Mouse (Mus musculus) embryonic facial prominence, embryonic 11.5 days (tissue): Measurements from ENCODE around the gene Acy3. TPM values are rescaled to one million over a fixed set of nuclear protein-coding genes. Genes with fewer than 3 reads are reported as not detected.

Source experiments
- ATAC-seq: fragments of 200-750 bp; cut with Nextera tagmentation; replicated peaks from 2 replicates; pipeline ENCODE4 v1.8.0; 2017; ENCODE audit warnings: low read depth; ENCODE audit not compliant: insufficient number of reproducible peaks, low FRiP score, low TSS enrichment
- DNase-seq: peaks from one replicate; pipeline ENCODE4 v3.0.0-alpha.2; 2015; ENCODE audit warnings: low spot score
- H3K27ac ChIP-seq: fragments of 300-500 bp; sonication (generic); replicated peaks from 2 replicates; pipeline ENCODE4 v1.5.1; 2014; ENCODE audit warnings: mild to moderate bottlenecking, low read depth, low read length, control low read depth
- H3K27me3 ChIP-seq: fragments of 300-500 bp; sonication (generic); 2 replicates; pipeline ENCODE4 v1.6.1; 2014; ENCODE audit warnings: mild to moderate bottlenecking, low read length, moderate library complexity, mixed read lengths; ENCODE audit not compliant: control insufficient read depth, insufficient read depth
- H3K36me3 ChIP-seq: fragments of 300-500 bp; sonication (generic); replicated peaks from 2 replicates; pipeline ENCODE4 v1.6.1; 2014; ENCODE audit warnings: low read depth, mild to moderate bottlenecking, low read length, moderate library complexity, mixed read lengths; ENCODE audit not compliant: control insufficient read depth, insufficient read depth
- H3K4me1 ChIP-seq: fragments of 300-500 bp; sonication (generic); 2 replicates; pipeline ENCODE4 v1.6.1; 2014; ENCODE audit warnings: low read length, mixed read lengths; ENCODE audit not compliant: control insufficient read depth, insufficient read depth
- H3K4me2 ChIP-seq: fragments of 300-500 bp; sonication (generic); 2 replicates; pipeline ENCODE4 v1.6.1; 2014; ENCODE audit warnings: low read depth, mild to moderate bottlenecking, control low read depth, low read length, moderate library complexity
- H3K4me3 ChIP-seq: fragments of 300-500 bp; sonication (generic); 2 replicates; pipeline ENCODE4 v1.5.1; 2014; ENCODE audit warnings: low read depth, low read length, control low read depth
- H3K9ac ChIP-seq: fragments of 300-500 bp; sonication (generic); replicated peaks from 2 replicates; pipeline ENCODE4 v1.6.1; 2014; ENCODE audit warnings: mild to moderate bottlenecking, control low read depth, low read length
- H3K9me3 ChIP-seq: fragments of 300-500 bp; sonication (generic); replicated peaks from 2 replicates; pipeline ENCODE4 v1.6.1; 2016; ENCODE audit warnings: mild to moderate bottlenecking, low read length, inconsistent platforms, mixed read lengths; ENCODE audit not compliant: control insufficient read depth
- WGBS: fragments of 180-500 bp; shearing (Covaris S2); extraction: QIAGEN DNeasy Blood & Tissue Kit; methylation state at CpG from one replicate; pipeline ENCODE4 v1.1.7; 2014; 5-methylcytosine and 5-hydroxymethylcytosine counted together
- polyA plus RNA-seq: library from polyadenylated mRNA; unstranded; fragments of >200 nt; fragmentation: Nextera tagmentation; extraction: Ambion mirVana; gene quantifications from 2 replicates; pipeline ENCODE4 v1.2.1, GENCODE M21; 2014

Gene Acy3
- polyA plus RNA-seq, 1 experiment from 2014 or later, result 2.3 TPM

DNA sequence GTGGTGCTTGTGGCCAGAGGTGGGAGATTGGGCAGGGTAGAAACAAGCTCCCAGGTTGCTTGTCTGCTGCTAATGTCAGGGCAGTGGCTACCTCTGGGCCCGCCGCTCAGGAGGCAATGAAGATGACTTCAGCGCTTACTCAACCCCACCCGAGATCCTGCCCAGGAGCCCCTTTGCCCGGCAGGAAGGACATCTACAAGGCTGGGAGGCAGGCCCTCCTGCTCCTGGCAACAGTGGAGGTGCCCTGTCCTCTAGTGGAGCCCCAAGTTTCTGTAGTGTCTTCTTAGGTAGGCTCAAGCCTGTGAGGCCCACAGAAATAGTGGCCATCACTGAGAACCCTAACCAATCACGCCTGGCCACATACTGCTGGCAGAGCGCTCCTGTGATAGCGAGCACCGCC lies 18.7 kb downstream of the Acy3 start:
- WGBS, result 82% methylated on average over 9 of the region's 9 CpGs
- H3K36me3 ChIP-seq, result peaks cover 10% of the 10 kb centered on the region
- H3K9ac ChIP-seq, result no peak overlapping the region
- no peak overlapping the region for H3K27ac ChIP-seq
- H3K4me1 ChIP-seq, result peaks cover 4% of the 10 kb centered on the region; the same call in 1 of the 2 replicates
- ATAC-seq (no peak), DNase-seq (no peak)
- H3K9me3 ChIP-seq, result no peaks in the 10 kb centered on the region
- no peak overlapping the region for H3K4me3 ChIP-seq
- H3K27me3 ChIP-seq, result no peaks in the 10 kb centered on the region
- no peak overlapping the region for H3K4me2 ChIP-seq

DNA sequence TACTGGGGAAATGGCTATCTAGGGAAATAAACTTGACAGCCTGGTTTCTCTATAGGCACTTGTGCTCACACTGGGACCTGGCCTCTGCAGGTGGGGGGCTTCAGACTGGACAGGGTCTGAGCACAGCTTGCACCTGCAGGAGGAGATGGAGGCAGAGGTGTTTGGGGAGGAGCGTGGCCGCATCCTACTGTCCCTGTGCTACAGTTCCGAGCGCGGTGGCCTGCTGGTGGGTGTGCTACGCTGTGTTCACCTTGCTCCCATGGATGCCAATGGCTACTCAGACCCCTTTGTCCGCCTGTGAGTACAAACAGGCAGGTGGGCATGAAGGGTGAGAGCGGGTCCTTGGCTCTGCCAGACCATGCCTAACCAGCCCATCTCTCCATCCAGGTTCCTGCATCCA lies 19.6 kb downstream of the Acy3 start:
- no peak overlapping the region for H3K4me2 ChIP-seq
- DNase-seq, result no peak
- no peak overlapping the region for H3K9ac ChIP-seq
- no peaks in the 10 kb centered on the region for H3K27me3 ChIP-seq
- peaks cover 10% of the 10 kb centered on the region for H3K36me3 ChIP-seq
- H3K4me3 ChIP-seq, result no peak overlapping the region
- WGBS, result 90% methylated on average over 8 of the region's 8 CpGs
- no peak overlapping the region for H3K27ac ChIP-seq
- no peak for ATAC-seq
- H3K9me3 ChIP-seq, result no peaks in the 10 kb centered on the region
- H3K4me1 ChIP-seq, result peaks cover 3% of the 10 kb centered on the region; the same call in 1 of the 2 replicates

DNA sequence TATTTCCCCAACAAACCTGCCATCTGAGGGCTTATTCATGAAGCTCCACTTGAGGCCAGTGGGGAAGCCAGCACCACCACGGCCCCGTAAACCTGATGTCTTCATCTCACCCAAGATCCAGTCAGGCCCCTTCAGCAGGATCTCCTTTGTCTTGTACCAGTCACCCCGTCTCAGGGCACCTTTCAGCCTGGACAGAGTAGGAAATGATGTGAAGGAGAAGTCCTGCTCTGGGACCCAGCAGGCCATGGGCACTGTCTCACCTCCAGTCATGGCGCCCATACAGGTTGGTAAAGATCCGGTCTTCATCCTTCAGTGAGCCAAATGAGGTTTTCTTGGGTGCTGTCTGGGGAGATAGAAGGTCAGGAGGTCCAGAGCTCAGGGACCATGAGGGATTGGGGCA lies 24.7 kb downstream of the Acy3 start:
- WGBS, result 94% methylated on average over 5 of the region's 5 CpGs
- Histone ChIP-seq H3K9ac (no peak overlapping the region), H3K36me3 (peaks cover 6% of the 10 kb centered on the region), H3K4me1 (no peaks in the 10 kb centered on the region; the same call in 1 of the 2 replicates), H3K9me3 (no peaks in the 10 kb centered on the region), H3K27me3 (no peaks in the 10 kb centered on the region), H3K4me3 (no peak overlapping the region), H3K27ac (no peak overlapping the region), H3K4me2 (no peak overlapping the region)
- DNase-seq (no peak), ATAC-seq (no peak)

GRCm38 (mm10) chr19:4012432-4013022 lies 26.2 kb downstream of the Acy3 start, which contains the start of gene Ndufv1:
Gene Ndufv1, minus strand, starts transcription at chr19:4012806.
- Histone ChIP-seq H3K4me3 (peak within 1 kb of the TSS; percentile 76), H3K9me3 (no peaks in the 10 kb centered on the region), H3K4me1 (no peaks in the 10 kb centered on the region; the same call in 1 of the 2 replicates), H3K27me3 (no peaks in the 10 kb centered on the region), H3K4me2 (peak within 1 kb of the TSS; percentile 52), H3K9ac (peak within 1 kb of the TSS; percentile 69), H3K36me3 (peaks cover 3% of the 10 kb centered on the region), H3K27ac (no peak within 1 kb of the TSS)
- ATAC-seq (peak; percentile 98), DNase-seq (peak; percentile 100)
- WGBS, result under 1% methylated on average over 45 of the region's 45 CpGs

GRCm38 (mm10) chr19:4013066-4013465 lies 26.7 kb downstream of the Acy3 start:
- DNase-seq (peak; percentile 6), ATAC-seq (peak; percentile 30)
- H3K27ac ChIP-seq, result no peak overlapping the region
- H3K9me3 ChIP-seq, result no peaks in the 10 kb centered on the region
- H3K4me2 ChIP-seq, result peak overlapping the region; percentile 43
- no peaks in the 10 kb centered on the region for H3K27me3 ChIP-seq
- H3K4me3 ChIP-seq, result peak overlapping the region; percentile 76
- peak overlapping the region; percentile 58 for H3K9ac ChIP-seq
- H3K4me1 ChIP-seq, result no peaks in the 10 kb centered on the region; the same call in 1 of the 2 replicates
- H3K36me3 ChIP-seq, result peaks cover 3% of the 10 kb centered on the region
- WGBS, result 17% methylated on average over 9 of the region's 9 CpGs

GRCm38 (mm10) chr19:4014802-4015201 lies 28.4 kb downstream of the Acy3 start:
- no peaks in the 10 kb centered on the region for H3K9me3 ChIP-seq
- ATAC-seq (no peak), DNase-seq (no peak)
- H3K4me2 ChIP-seq, result no peak overlapping the region
- no peaks in the 10 kb centered on the region for H3K27me3 ChIP-seq
- H3K36me3 ChIP-seq, result peaks cover under 1% of the 10 kb centered on the region
- H3K9ac ChIP-seq, result no peak overlapping the region
- H3K4me1 ChIP-seq, result no peaks in the 10 kb centered on the region; the same call in 1 of the 2 replicates
- H3K27ac ChIP-seq, result no peak overlapping the region
- no peak overlapping the region for H3K4me3 ChIP-seq

DNA sequence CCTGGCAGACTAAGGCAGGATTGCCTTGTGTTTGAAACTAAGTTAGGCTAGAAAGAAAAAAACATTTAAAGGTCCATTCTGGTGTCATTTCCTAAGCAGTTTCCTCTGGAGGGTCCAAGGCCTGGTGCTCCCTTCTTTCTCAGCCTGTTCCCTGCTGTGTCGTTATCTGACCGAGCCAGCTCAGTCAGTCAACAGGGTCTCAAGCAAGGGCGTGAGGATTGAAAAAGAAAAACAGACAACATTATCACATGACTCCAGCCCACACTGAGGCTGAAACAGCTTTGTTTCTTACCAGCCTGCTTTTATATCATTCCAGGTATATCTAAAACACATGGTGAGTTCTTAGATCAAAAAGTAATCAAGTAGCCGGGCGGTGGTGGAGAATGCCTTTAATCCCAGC lies 29.3 kb downstream of the Acy3 start:
- Histone ChIP-seq H3K4me3 (no peak overlapping the region), H3K9me3 (no peaks in the 10 kb centered on the region), H3K27me3 (no peaks in the 10 kb centered on the region), H3K36me3 (no peaks in the 10 kb centered on the region), H3K9ac (no peak overlapping the region), H3K4me2 (no peak overlapping the region), H3K4me1 (no peaks in the 10 kb centered on the region; the same call in 1 of the 2 replicates), H3K27ac (no peak overlapping the region)
- ATAC-seq, result no peak
- 48% methylated on average over 5 of the region's 5 CpGs for WGBS
- no peak for DNase-seq

- DNase-seq (no peak), ATAC-seq (no peak)
- H3K36me3 ChIP-seq, result no peaks in the 10 kb centered on the region
- no peaks in the 10 kb centered on the region for H3K9me3 ChIP-seq
- no peaks in the 10 kb centered on the region for H3K27me3 ChIP-seq
- H3K4me2 ChIP-seq, result no peak overlapping the region
- H3K4me1 ChIP-seq, result no peaks in the 10 kb centered on the region
- no peak overlapping the region for H3K9ac ChIP-seq
- no peak overlapping the region for H3K4me3 ChIP-seq
- no peak overlapping the region for H3K27ac ChIP-seq
- WGBS, result 61% methylated on average over 10 of the region's 10 CpGs
These were observed 31.7 kb downstream of the Acy3 start for GRCm38 (mm10) chr19:4017921-4018587.
